Mouse (Mus musculus) liver, adult 2 months (tissue): ENCODE results near the gene Slc23a4. TPM values are rescaled to one million over a fixed set of nuclear protein-coding genes. Genes with fewer than 3 reads are reported as not detected.

Source experiments
- DNase-seq: peaks from one replicate; pipeline ENCODE4 v3.0.0-alpha.2; 2011; ENCODE audit warnings: low read depth, low spot score; ENCODE audit errors: extremely low read depth
- H3K27ac ChIP-seq: fragments of 200-500 bp; replicated peaks from 2 replicates; pipeline ENCODE4 v1.5.1; 2012; ENCODE audit warnings: low read depth, mild to moderate bottlenecking, control low read depth, inconsistent platforms, low read length; ENCODE audit not compliant: insufficient read depth
- H3K27me3 ChIP-seq: fragments of 200-500 bp; 2 replicates; pipeline ENCODE4 v1.6.1; 2012; ENCODE audit warnings: mild to moderate bottlenecking, moderate library complexity, low read length, inconsistent platforms; ENCODE audit not compliant: control insufficient read depth, insufficient read depth
- H3K36me3 ChIP-seq: fragments of 200-500 bp; 2 replicates; pipeline ENCODE4 v1.6.1; 2012; ENCODE audit warnings: low read length, inconsistent platforms; ENCODE audit not compliant: control insufficient read depth, insufficient read depth
- H3K4me1 ChIP-seq: fragments of 200-500 bp; 2 replicates; pipeline ENCODE4 v1.6.1; 2011; ENCODE audit warnings: low read length; ENCODE audit not compliant: control insufficient read depth, insufficient read depth
- H3K4me3 ChIP-seq: fragments of 200-500 bp; 2 replicates; pipeline ENCODE4 v1.5.1; 2011; ENCODE audit warnings: low read depth, mild to moderate bottlenecking, control low read depth, low read length, moderate library complexity; ENCODE audit not compliant: insufficient read depth
- H3K79me2 ChIP-seq: fragments of 200-500 bp; 2 replicates; pipeline ENCODE4 v1.6.1; 2012; ENCODE audit warnings: inconsistent platforms, mild to moderate bottlenecking, low read length, moderate library complexity; ENCODE audit not compliant: control insufficient read depth, insufficient read depth
- H3K9ac ChIP-seq: fragments of 200-500 bp; 2 replicates; pipeline ENCODE4 v1.6.1; 2012; ENCODE audit warnings: low read depth, mild to moderate bottlenecking, control low read depth, inconsistent platforms, low read length
- CTCF ChIP-seq: fragments of 200-500 bp; IDR thresholded peaks from 2 replicates; pipeline ENCODE4 v1.5.1; 2011; ENCODE audit warnings: low read depth, low read length, control low read depth
- POLR2A ChIP-seq: fragments of 200-500 bp; IDR thresholded peaks from 2 replicates; pipeline ENCODE4 v1.6.1; 2011; ENCODE audit warnings: low read length, control low read depth; ENCODE audit not compliant: insufficient read depth; ENCODE audit errors: extremely low read depth
- whole genome bisulfite sequencing: fragments of 180-500 bp; shearing (Covaris S2); methylation state at CpG from one replicate; pipeline ENCODE4 v1.1.7; 2018; 5-methylcytosine and 5-hydroxymethylcytosine counted together
- polyA plus RNA-seq: library from polyadenylated mRNA; depleted of rRNA; stranded (reverse); fragments of >200 nt; gene quantifications from 2 replicates; pipeline ENCODE4 v1.2.3, GENCODE M21; 2012; rRNA removed
- total RNA-seq: library from RNA; depleted of rRNA; stranded (reverse); fragments of >200 nt; gene quantifications from 2 replicates; pipeline ENCODE4 v1.2.3, GENCODE M21; 2014; rRNA removed

The Slc23a4 gene
- not detected in 2 replicates for total RNA-seq
- polyA plus RNA-seq = 0.22 TPM in 1 of 2 replicates, not detected in the other

DNA sequence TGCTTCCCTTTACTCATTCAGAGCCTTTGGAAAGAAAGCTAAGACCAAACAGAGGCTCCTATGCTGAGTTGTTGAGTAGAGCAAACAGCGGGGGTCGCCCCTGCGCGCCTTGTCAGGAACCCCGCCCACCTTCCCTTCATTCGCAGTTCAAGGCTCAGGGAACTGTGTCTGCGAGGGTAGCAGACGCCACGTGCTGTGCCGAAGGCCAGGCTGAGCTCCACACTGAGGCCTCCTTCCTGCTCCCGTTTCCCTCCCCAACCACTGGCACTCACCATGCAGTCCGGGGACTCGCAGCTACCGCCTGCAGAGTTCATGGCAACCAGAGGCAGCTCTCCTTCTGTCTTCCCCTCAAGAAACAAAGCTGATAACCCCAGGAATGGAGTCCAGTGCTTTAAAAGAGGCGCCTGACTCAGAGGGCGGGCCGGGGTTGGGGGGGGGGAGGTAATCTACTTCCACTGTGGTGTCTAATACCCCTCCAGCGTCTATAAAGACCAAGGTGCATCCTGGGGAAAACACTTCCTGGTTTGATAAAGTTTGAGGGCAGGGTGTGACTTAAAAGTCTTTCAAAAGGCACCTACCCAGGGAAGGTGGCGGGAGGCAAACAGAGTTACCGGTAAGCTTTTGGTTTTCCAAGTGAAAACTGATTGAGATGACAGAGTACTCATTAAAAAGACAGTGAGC, at the start of gene Slc23a4:
Slc23a4 (minus strand) TSS at position 324 of the 681 bp plus-strand sequence.
- no peak within 1 kb of the TSS for H3K27ac ChIP-seq
- TF ChIP-seq POLR2A (no peak), CTCF (no peak)
- H3K4me1 ChIP-seq = no peaks in the 10 kb centered on the region
- no peaks in the 10 kb centered on the region for H3K27me3 ChIP-seq
- no peak within 1 kb of the TSS for H3K4me3 ChIP-seq
- H3K9ac ChIP-seq = no peak within 1 kb of the TSS
- 19% methylated on average over 20 of the region's 20 CpGs for WGBS
- DNase-seq = no peak
- no peaks in the 10 kb centered on the region for H3K36me3 ChIP-seq
- no peaks in the 10 kb centered on the region for H3K79me2 ChIP-seq

DNA sequence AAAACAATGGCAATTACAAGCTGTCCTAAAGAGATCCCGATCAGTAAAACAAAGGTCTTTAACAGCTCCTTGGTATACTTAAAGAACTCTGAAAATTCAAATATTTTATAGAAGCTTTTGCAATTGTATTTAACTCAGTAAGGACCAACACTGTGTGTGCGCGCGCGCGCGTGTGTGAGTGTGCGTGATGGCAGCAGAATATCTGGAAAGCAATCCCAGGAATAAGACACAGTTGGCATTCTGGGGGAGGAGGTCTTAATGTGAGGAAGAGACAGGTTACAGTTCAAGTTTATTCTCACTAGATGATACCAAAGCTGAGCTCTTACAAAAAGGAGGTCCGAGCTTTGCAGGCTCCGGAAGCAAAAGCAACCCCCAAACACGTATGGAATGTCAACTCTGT, 45.1 kb upstream of the Slc23a4 start:
- no peak for TF ChIP-seq POLR2A
- no peak for TF ChIP-seq CTCF
- 94% methylated on average over 11 of the region's 11 CpGs for WGBS
- Histone ChIP-seq H3K36me3 (peaks cover 10% of the 10 kb centered on the region), H3K4me1 (no peaks in the 10 kb centered on the region), H3K79me2 (no peaks in the 10 kb centered on the region), H3K27me3 (no peaks in the 10 kb centered on the region), H3K4me3 (no peak overlapping the region), H3K9ac (no peak overlapping the region), H3K27ac (no peak overlapping the region)
- DNase-seq = no peak

DNA sequence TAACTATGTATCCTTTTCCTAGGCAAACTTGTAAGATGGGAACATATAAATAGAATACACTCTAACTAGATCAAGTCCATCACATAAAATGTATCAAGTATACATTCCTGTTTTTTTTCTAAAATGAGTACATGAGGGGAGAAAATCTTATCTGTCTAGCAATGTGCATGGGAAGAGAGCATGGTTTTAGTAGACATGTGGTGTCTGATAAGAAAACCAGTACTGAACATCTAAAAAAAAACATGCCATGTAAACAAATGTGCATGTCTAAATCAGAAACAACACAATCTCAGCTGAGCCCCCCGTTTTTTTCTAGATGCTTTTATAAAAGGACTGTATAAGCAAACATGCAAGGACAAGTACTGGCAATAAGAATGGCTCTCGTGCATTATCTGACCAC, 44.5 kb upstream of the Slc23a4 start:
- H3K9ac ChIP-seq = no peak overlapping the region
- 82% methylated on average over 2 of the region's 2 CpGs for WGBS
- DNase-seq = no peak

DNA sequence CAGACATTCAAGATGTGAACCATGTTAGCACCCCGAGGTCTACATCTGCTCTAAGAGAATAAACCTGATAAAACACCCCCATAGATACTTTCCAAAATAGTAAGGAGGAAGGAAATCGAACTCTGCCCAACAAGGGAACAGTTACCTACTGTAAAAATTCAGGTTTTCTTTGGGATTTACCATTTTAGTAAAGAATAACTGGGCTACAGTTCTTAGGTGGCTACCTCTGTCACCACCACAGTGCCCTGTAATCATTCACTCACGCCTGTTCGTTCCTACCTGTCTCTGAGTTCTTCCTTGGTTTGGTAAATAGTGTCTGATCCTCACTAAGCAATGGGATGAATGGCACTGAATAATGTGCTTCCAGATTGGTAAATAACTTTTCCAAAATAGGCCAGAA, 42.6 kb upstream of the Slc23a4 start:
- no peak for TF ChIP-seq CTCF
- TF ChIP-seq POLR2A = no peak
- Histone ChIP-seq H3K36me3 (no peaks in the 10 kb centered on the region; the same call in 1 of the 2 replicates), H3K27ac (no peak overlapping the region), H3K79me2 (no peaks in the 10 kb centered on the region), H3K9ac (no peak overlapping the region), H3K4me3 (no peak overlapping the region), H3K27me3 (no peaks in the 10 kb centered on the region), H3K4me1 (no peaks in the 10 kb centered on the region)
- no peak for DNase-seq
- 95% methylated on average over 4 of the region's 4 CpGs for WGBS

More for the DNA sequence above, 44.5 kb upstream of the Slc23a4 start:
- TF ChIP-seq POLR2A (no peak), CTCF (no peak)
- Histone ChIP-seq H3K79me2 (no peaks in the 10 kb centered on the region), H3K27me3 (no peaks in the 10 kb centered on the region), H3K4me3 (no peak overlapping the region), H3K36me3 (peaks cover 10% of the 10 kb centered on the region), H3K27ac (no peak overlapping the region), H3K4me1 (no peaks in the 10 kb centered on the region)

DNA sequence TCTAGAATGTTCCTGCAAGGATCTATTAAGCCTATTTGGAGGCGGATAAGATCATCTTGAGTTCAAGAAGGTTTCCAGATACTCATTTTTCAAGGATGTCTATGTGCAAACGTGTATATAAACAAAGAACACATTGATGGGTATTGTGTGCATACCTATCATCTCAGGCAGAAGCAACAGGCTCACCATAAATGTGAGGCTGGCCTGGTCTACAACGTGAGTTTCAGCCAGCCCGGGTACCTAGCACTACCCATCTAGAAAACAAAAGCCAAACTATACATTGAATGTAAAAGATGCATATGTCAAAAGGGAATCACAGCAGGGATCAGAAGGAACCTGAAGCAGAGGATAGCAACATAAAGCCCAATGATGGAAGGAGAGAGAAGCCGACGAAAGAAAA, 42.0 kb upstream of the Slc23a4 start:
- H3K9ac ChIP-seq = no peak overlapping the region
- no peak for DNase-seq
- TF ChIP-seq POLR2A (no peak), CTCF (no peak)
- H3K4me3 ChIP-seq = no peak overlapping the region
- 96% methylated on average over 6 of the region's 6 CpGs for WGBS
- H3K36me3 ChIP-seq = no peaks in the 10 kb centered on the region; the same call in 1 of the 2 replicates
- H3K4me1 ChIP-seq = no peaks in the 10 kb centered on the region
- H3K79me2 ChIP-seq = no peaks in the 10 kb centered on the region
- H3K27ac ChIP-seq = no peak overlapping the region
- no peaks in the 10 kb centered on the region for H3K27me3 ChIP-seq

DNA sequence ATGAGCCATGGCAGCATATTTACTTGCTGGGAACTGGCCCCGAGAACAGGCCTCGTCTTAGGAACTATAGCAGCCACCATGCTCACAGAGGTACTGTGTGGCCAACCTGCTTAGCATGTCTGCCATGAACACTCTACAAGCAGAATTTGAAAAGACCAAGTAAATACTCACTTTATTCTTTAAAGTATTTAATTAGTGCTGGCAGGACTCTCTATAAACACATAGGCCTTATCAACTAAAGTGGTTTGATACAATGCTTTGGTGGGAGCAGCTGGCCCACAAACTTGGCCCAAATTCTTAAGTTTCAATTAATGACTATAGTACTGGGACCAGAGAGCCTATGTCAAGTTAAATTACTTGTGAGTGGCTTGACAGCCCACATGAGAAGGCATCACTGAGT, 39.8 kb upstream of the Slc23a4 start:
- WGBS = 91% methylated on average over 2 of the region's 2 CpGs
- Histone ChIP-seq H3K36me3 (peaks cover 4% of the 10 kb centered on the region), H3K9ac (no peak overlapping the region), H3K27me3 (no peaks in the 10 kb centered on the region), H3K27ac (no peak overlapping the region), H3K79me2 (no peaks in the 10 kb centered on the region), H3K4me3 (no peak overlapping the region), H3K4me1 (no peaks in the 10 kb centered on the region)
- no peak for DNase-seq
- TF ChIP-seq CTCF = no peak
- no peak for TF ChIP-seq POLR2A
